ENCODE assay signal across 24 mouse cellular contexts in genomic region chr4:24642306-24642705, GRCm38 (mm10).
A peak's percentile ranks its signal among the peaks of the same experiment; 100 is the strongest.
DNase-seq lines count a peak whose midpoint lies in the region; ATAC-seq lines count a peak whose summit lies in the region.
"Had no signal": no experiment of that assay in that cellular context is flagged by ENCODE, and none has a peak within 500 bp of the region (broad histone marks: within the 10 kb centered on the region; RNA-seq: fewer than 3 reads in every experiment).

No protein-coding gene starts in this region.

- H3K27me3 ChIP-seq in forebrain, embryonic 13.5 days, result no peaks in the 10 kb centered on the region
- no peaks in the 10 kb centered on the region for H3K27me3 ChIP-seq in forebrain, embryonic 12.5 days
- no peaks in the 10 kb centered on the region for H3K27me3 ChIP-seq in forebrain, embryonic 16.5 days (replicated peaks; ENCODE audit: control insufficient read depth, insufficient read depth, low read length)
- no peaks in the 10 kb centered on the region for H3K27me3 ChIP-seq in forebrain, embryonic 11.5 days (ENCODE audit: control insufficient read depth, insufficient read depth, low read length)
- H3K27me3 ChIP-seq: embryonic facial prominence, embryonic 12.5 days; embryonic facial prominence, embryonic 15.5 days; heart, embryonic 12.5 days; heart, embryonic 15.5 days; hindbrain, embryonic 13.5 days had no signal

- ATAC-seq in forebrain, embryonic 13.5 days, result 0 out of 2 replicates have a peak, but pooled peaks have one; percentile 19
- no peak for ATAC-seq in forebrain, embryonic 12.5 days (ENCODE audit: low FRiP score)
- 0 out of 2 replicates have a peak, but pooled peaks have one; percentile 36 for ATAC-seq in forebrain, embryonic 16.5 days
- ATAC-seq in forebrain, embryonic 11.5 days (replicated peaks; ENCODE audit: low FRiP score), result no peak
- ATAC-seq: CD4-positive, CD25-positive, alpha-beta regulatory T cell, adult 4 months; intestine, postnatal 0 days had no signal

- no peak overlapping the region for H3K4me3 ChIP-seq in forebrain, embryonic 13.5 days
- no peak overlapping the region for H3K4me3 ChIP-seq in forebrain, embryonic 12.5 days (replicated peaks)
- H3K4me3 ChIP-seq in forebrain, embryonic 16.5 days (replicated peaks; ENCODE audit: low read length), result no peak overlapping the region
- no peak overlapping the region for H3K4me3 ChIP-seq in forebrain, embryonic 11.5 days (ENCODE audit: low read depth, low read length)
- H3K4me3 ChIP-seq: embryonic facial prominence, embryonic 12.5 days; embryonic facial prominence, embryonic 15.5 days; heart, embryonic 12.5 days; heart, embryonic 15.5 days; hindbrain, embryonic 10.5 days; hindbrain, embryonic 13.5 days had no signal

- H3K9me3 ChIP-seq in forebrain, embryonic 13.5 days (replicated peaks), result no peaks in the 10 kb centered on the region
- no peaks in the 10 kb centered on the region for H3K9me3 ChIP-seq in forebrain, embryonic 12.5 days
- no peaks in the 10 kb centered on the region for H3K9me3 ChIP-seq in forebrain, embryonic 16.5 days (ENCODE audit: control insufficient read depth, low read length)
- H3K9me3 ChIP-seq in forebrain, embryonic 11.5 days (ENCODE audit: control insufficient read depth, low read length), result no peaks in the 10 kb centered on the region
- H3K9me3 ChIP-seq: embryonic facial prominence, embryonic 12.5 days; embryonic facial prominence, embryonic 15.5 days; heart, embryonic 15.5 days; hindbrain, embryonic 10.5 days; hindbrain, embryonic 13.5 days had no signal

- no peak overlapping the region for H3K4me2 ChIP-seq in forebrain, embryonic 13.5 days
- H3K4me2 ChIP-seq in forebrain, embryonic 12.5 days, result no peak overlapping the region
- H3K4me2 ChIP-seq in forebrain, embryonic 16.5 days (ENCODE audit: low read length), result no peak overlapping the region
- no peak overlapping the region for H3K4me2 ChIP-seq in forebrain, embryonic 11.5 days (ENCODE audit: low read depth, low read length, severe bottlenecking)
- H3K4me2 ChIP-seq: embryonic facial prominence, embryonic 12.5 days; embryonic facial prominence, embryonic 15.5 days; heart, embryonic 12.5 days; heart, embryonic 15.5 days; hindbrain, embryonic 13.5 days had no signal

- no peak for DNase-seq in forebrain, embryonic 11.5 days (ENCODE audit: low spot score)
- DNase-seq in left cerebral cortex, postnatal 4 days, result peak; percentile 20
- DNase-seq in left cerebral cortex, adult 11 months (ENCODE audit: low spot score), result no peak
- DNase-seq in adrenal gland, postnatal 14 days, result no peak
- DNase-seq: adrenal gland, adult 2 months; adrenal gland, postnatal 25 days; cerebellum, adult 18-20 months; cerebellum, postnatal 25 days; gastrocnemius, postnatal 25 days; heart, adult 18-20 months; heart, postnatal 10 days; heart, postnatal 36 days; kidney, adult 2 months had no signal

- H3K27ac ChIP-seq in forebrain, embryonic 13.5 days, result no peak overlapping the region
- H3K27ac ChIP-seq in forebrain, embryonic 12.5 days, result no peak overlapping the region
- no peak overlapping the region for H3K27ac ChIP-seq in forebrain, embryonic 16.5 days (ENCODE audit: low read length)
- no peak overlapping the region for H3K27ac ChIP-seq in forebrain, embryonic 11.5 days (ENCODE audit: low read depth, low read length)
- H3K27ac ChIP-seq: embryonic facial prominence, embryonic 12.5 days; embryonic facial prominence, embryonic 15.5 days; heart, embryonic 15.5 days; hindbrain, embryonic 10.5 days; hindbrain, embryonic 13.5 days had no signal

- intact Hi-C loops in left cerebral cortex, postnatal 4 days (cut with DNase I), result no loop called here

- H3K36me3 ChIP-seq in forebrain, embryonic 13.5 days (ENCODE audit: poor library complexity, severe bottlenecking), result no peaks in the 10 kb centered on the region
- no peaks in the 10 kb centered on the region for H3K36me3 ChIP-seq in forebrain, embryonic 12.5 days (replicated peaks)
- H3K36me3 ChIP-seq in forebrain, embryonic 16.5 days (ENCODE audit: control insufficient read depth, insufficient read depth), result no peaks in the 10 kb centered on the region
- no peaks in the 10 kb centered on the region for H3K36me3 ChIP-seq in forebrain, embryonic 11.5 days (ENCODE audit: control insufficient read depth, insufficient read depth, low read length)
- H3K36me3 ChIP-seq: embryonic facial prominence, embryonic 12.5 days; embryonic facial prominence, embryonic 15.5 days; heart, embryonic 12.5 days; heart, embryonic 15.5 days; hindbrain, embryonic 10.5 days; hindbrain, embryonic 13.5 days had no signal

- WGBS in forebrain, embryonic 13.5 days, result 65% methylated on average over 2 of the region's 2 CpGs
- WGBS in forebrain, embryonic 12.5 days, result 83% methylated on average over 2 of the region's 2 CpGs
- WGBS in forebrain, embryonic 16.5 days, result 48% methylated on average over 2 of the region's 2 CpGs
- 95% methylated on average over 2 of the region's 2 CpGs for WGBS in forebrain, embryonic 11.5 days

- no peak overlapping the region for H3K9ac ChIP-seq in forebrain, embryonic 13.5 days
- H3K9ac ChIP-seq in forebrain, embryonic 12.5 days, result no peak overlapping the region
- H3K9ac ChIP-seq in forebrain, embryonic 16.5 days (replicated peaks; ENCODE audit: low read depth, low read length), result no peak overlapping the region
- no peak overlapping the region for H3K9ac ChIP-seq in forebrain, embryonic 11.5 days (ENCODE audit: low read length)
- H3K9ac ChIP-seq: embryonic facial prominence, embryonic 12.5 days; embryonic facial prominence, embryonic 15.5 days; heart, embryonic 12.5 days; heart, embryonic 15.5 days; hindbrain, embryonic 13.5 days had no signal

- no peaks in the 10 kb centered on the region for H3K4me1 ChIP-seq in forebrain, embryonic 13.5 days
- H3K4me1 ChIP-seq in forebrain, embryonic 12.5 days, result no peaks in the 10 kb centered on the region
- no peaks in the 10 kb centered on the region for H3K4me1 ChIP-seq in forebrain, embryonic 16.5 days (replicated peaks; ENCODE audit: control insufficient read depth, insufficient read depth, low read length)
- no peaks in the 10 kb centered on the region for H3K4me1 ChIP-seq in forebrain, embryonic 11.5 days (replicated peaks; ENCODE audit: control insufficient read depth, insufficient read depth, low read length)
- H3K4me1 ChIP-seq: embryonic facial prominence, embryonic 12.5 days; embryonic facial prominence, embryonic 15.5 days; heart, embryonic 12.5 days; heart, embryonic 15.5 days; hindbrain, embryonic 10.5 days; hindbrain, embryonic 13.5 days had no signal

Comparison
In these comparisons a context has a peak if more than half of its experiments do, and no peak if none do; other contexts are left out.
1. ATAC-seq: peak in forebrain, embryonic 13.5 days (single experiment) and forebrain, embryonic 16.5 days (single experiment); none in forebrain, embryonic 12.5 days (single experiment) and forebrain, embryonic 11.5 days (single experiment).